Mouse (Mus musculus) stomach, postnatal 0 days (tissue): ENCODE results near the gene Meis2.

Experiments used
- CTCF ChIP-seq: IDR thresholded peaks from 2 replicates; pipeline ENCODE4 v1.5.1; 2016; ENCODE audit warnings: antibody characterized with exemption, low read depth, mild to moderate bottlenecking, moderate library complexity
- EP300 ChIP-seq: optimal IDR thresholded peaks from 2 replicates; pipeline ENCODE3; 2016; ENCODE audit warnings: antibody characterized with exemption

DNA sequence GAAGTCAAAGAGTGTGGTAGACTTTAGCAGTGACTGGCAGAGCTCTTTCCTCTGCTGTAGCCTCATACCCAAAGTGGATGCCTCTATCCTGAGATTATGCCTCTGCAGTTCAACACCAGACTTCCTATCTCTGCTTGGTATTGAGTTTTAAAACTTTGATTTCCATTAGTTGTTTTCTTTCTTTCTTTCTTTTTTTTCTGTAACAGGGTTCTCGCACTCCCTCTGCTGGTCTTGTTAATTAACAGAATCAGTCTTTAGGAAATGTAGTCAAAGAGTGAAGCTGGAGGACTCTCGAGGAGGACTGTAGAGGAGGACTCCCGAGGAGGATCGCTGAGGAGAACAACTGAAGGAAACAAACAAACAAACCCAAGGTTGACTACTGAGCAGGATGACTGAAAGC lies 40.6 kb upstream of the Meis2 start:
- TF ChIP-seq EP300: no peak
- TF ChIP-seq CTCF: peak; percentile 66
